Mouse (Mus musculus): ENCODE results near the gene Smarcd1. TPM values are rescaled to one million over a fixed set of nuclear protein-coding genes. Genes with fewer than 3 reads are reported as not detected.

The Smarcd1 gene
- polyA plus RNA-seq, 1 experiment: 36.8 TPM

DNA sequence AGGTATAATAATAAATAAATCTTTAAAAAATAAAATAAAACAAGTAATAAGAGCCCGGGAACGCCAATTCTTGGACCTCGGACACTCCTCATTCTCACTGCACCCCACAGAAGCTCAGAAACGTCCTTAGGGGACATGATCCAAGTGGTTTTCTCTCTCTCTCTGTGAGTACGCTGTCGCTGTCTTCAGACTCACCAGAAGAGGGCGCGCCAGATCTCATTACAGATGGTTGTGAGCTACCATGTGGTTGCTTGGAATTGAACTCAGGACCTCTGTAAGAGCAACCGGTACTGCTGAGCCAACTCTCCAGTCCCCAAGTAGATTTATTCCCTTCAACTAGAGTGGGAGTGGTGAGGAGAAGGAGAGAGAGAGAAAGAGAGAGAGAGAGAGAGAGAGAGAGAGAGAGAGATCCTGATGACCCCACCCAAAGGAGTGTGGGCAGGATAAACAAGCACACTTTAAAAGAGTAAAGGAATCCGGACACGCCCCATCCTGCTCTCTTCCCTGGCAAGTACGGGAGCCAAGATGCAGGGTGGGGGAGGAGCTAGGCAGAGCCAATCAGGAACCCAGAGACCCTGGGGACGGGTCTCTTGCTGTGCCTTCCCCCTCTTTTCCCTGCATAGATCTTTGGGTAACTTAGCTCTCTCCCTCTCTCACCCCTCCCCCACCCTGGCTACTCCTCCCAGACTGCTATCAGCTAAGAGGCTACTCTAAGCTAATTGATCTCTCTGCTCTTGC is 23.7 kb upstream of the Smarcd1 start:
- TF ChIP-seq POLR2A (IDR thresholded peaks at IDR 0.05; ENCODE audit: low read depth, low read length): no peak
- no peak for TF ChIP-seq CTCF (IDR thresholded peaks at IDR 0.05; ENCODE audit: borderline replicate concordance, insufficient read depth, low read length)
- no peak overlapping the region for H3K27ac ChIP-seq (ENCODE audit: insufficient read depth, low read length)
- H3K4me3 ChIP-seq (ENCODE audit: insufficient read depth, low read length): no peak overlapping the region
- H3K4me1 ChIP-seq (ENCODE audit: control insufficient read depth, insufficient read depth, low read length): no peaks in the 10 kb centered on the region

DNA sequence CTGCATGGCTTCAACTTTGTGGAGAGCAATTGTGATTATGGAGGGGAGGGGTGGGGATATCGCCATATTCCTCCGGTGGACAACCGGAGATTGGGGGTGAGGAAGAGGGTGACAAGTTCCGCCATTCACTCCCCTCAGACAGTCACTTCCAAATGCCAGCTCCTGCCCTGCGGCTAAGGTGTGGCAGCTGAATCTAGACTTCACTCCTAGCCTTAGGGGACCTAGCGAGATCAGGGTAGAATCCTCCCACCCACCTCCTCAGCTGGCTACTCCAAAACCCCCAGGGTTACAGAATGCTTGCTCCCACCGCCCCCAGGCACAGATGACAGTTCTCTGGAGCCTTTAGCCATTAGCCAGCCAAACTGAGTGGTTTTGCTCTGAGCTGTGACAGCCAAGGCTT is 22.9 kb upstream of the Smarcd1 start:
- Histone ChIP-seq H3K4me1 (ENCODE audit: control insufficient read depth, insufficient read depth, low read length) (no peaks in the 10 kb centered on the region), H3K27ac (ENCODE audit: insufficient read depth, low read length) (no peak overlapping the region), H3K4me3 (ENCODE audit: insufficient read depth, low read length) (no peak overlapping the region)
- TF ChIP-seq CTCF (IDR thresholded peaks at IDR 0.05; ENCODE audit: borderline replicate concordance, insufficient read depth, low read length) (no peak), POLR2A (IDR thresholded peaks at IDR 0.05; ENCODE audit: low read depth, low read length) (no peak)

DNA sequence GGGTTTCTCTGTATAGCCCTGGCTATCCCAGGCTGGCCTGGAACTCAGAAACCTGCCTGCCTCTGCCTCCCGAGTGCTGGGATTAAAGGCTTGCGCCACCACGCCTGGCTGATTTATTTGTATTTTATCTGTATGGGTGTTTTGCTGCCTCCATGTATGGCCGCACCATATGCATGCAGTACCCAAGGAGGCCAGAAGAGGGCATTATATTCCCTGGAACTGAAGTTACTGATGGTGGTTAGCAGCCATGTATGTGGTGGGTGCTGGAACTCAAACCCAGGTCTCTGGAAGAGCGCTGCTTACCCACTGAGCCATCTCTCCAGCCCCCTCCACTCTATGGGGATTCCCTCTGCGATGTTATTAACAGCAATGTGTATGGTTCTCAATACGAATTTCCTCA is 19.0 kb upstream of the Smarcd1 start:
- Histone ChIP-seq H3K27ac (ENCODE audit: insufficient read depth, low read length) (no peak overlapping the region), H3K4me3 (ENCODE audit: insufficient read depth, low read length) (no peak overlapping the region), H3K4me1 (ENCODE audit: control insufficient read depth, insufficient read depth, low read length) (no peaks in the 10 kb centered on the region)
- no peak for TF ChIP-seq POLR2A (IDR thresholded peaks at IDR 0.05; ENCODE audit: low read depth, low read length)
- TF ChIP-seq CTCF (IDR thresholded peaks at IDR 0.05; ENCODE audit: borderline replicate concordance, insufficient read depth, low read length): no peak

DNA sequence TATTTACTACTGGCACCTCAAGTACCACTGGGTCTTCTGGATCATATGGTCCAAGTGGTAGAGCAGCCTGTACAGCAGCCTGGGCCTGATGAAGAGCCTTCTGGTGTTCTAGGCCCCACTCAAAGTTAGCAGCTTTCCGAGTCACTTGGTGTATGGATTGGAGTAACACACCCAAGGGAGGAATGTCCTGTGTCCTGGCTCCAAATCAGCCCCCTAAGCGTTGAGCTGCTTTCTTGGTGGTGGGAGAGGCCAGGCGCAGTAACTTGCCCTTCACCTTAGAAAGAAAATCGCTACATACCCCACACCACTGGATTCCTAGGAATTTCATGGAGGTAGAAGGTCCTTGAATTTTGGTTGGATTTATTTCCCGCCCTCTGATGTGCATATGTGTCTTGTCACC is 17.8 kb upstream of the Smarcd1 start:
- no peak overlapping the region for H3K4me3 ChIP-seq (ENCODE audit: insufficient read depth, low read length)
- TF ChIP-seq POLR2A (IDR thresholded peaks at IDR 0.05; ENCODE audit: low read depth, low read length) (no peak), CTCF (IDR thresholded peaks at IDR 0.05; ENCODE audit: borderline replicate concordance, insufficient read depth, low read length) (no peak)
- no peak overlapping the region for H3K27ac ChIP-seq (ENCODE audit: insufficient read depth, low read length)
- H3K4me1 ChIP-seq (ENCODE audit: control insufficient read depth, insufficient read depth, low read length): no peaks in the 10 kb centered on the region

DNA sequence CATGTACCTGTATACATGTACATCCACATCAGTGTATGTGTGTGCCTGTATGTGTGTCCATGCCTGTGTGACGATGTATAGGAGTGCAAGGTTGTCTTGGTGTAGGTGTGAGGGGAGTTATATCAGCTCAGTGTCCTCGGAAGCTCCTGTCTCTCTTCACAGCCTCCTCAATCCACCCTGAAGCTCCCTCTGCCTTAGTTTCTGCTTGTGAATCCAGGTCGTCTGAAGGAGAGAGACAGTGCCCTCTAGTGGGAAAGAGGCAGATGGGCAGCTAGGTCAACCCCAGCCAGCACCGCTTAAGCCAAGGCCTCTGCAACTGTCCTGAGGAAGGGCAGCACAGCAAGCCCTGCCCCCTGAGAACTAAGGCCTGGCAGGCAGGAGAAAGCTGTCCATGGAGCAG is 13.2 kb upstream of the Smarcd1 start:
- Histone ChIP-seq H3K4me1 (ENCODE audit: control insufficient read depth, insufficient read depth, low read length) (no peaks in the 10 kb centered on the region), H3K27ac (ENCODE audit: insufficient read depth, low read length) (no peak overlapping the region), H3K4me3 (ENCODE audit: insufficient read depth, low read length) (no peak overlapping the region)
- TF ChIP-seq CTCF (IDR thresholded peaks at IDR 0.05; ENCODE audit: borderline replicate concordance, insufficient read depth, low read length) (peak; percentile 91), POLR2A (IDR thresholded peaks at IDR 0.05; ENCODE audit: low read depth, low read length) (no peak)

DNA sequence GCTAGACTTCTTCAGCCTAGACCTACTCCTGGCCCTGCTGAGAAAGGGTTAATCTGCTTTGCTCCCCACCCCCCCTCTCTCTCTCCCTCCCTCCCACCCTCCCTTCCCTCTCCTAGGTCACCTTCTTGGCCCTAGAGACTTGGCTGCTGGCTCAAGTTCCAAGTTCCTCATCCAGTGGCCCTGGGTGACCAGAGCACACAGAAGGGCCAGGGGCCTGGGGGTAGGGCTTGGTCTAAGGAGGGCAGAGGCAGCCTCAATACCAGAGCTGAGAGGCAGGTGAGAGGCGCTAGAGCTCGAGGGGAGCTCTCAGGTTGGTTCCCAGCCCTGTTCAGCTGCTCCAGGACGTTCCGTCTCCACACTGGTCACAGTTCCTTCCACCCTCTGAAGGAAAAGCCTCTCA is 11.0 kb upstream of the Smarcd1 start:
- Histone ChIP-seq H3K4me3 (ENCODE audit: insufficient read depth, low read length) (no peak overlapping the region), H3K27ac (ENCODE audit: insufficient read depth, low read length) (no peak overlapping the region), H3K4me1 (ENCODE audit: control insufficient read depth, insufficient read depth, low read length) (no peaks in the 10 kb centered on the region)
- TF ChIP-seq CTCF (IDR thresholded peaks at IDR 0.05; ENCODE audit: borderline replicate concordance, insufficient read depth, low read length): no peak
- no peak for TF ChIP-seq POLR2A (IDR thresholded peaks at IDR 0.05; ENCODE audit: low read depth, low read length)

DNA sequence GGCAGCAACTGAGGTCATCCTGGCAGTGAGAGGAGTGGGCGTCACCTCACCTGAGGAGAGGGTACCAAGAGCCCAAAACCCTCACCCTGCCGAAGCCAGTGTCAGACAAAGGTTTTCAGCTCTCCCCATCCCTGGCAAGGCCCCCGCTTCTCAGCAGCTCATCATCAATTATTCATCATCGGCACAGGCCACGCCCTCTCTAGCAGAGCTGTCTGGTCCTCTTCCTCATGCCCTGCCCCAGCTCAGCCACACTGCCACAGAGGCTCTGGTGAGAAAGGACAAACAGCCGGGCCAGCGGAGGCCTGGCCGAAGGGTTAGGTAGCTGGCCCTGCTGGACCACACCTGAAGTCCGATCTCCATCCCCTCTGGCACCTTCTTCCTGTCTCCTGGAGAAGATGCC is 10.0 kb upstream of the Smarcd1 start:
- Histone ChIP-seq H3K27ac (ENCODE audit: insufficient read depth, low read length) (no peak overlapping the region), H3K4me1 (ENCODE audit: control insufficient read depth, insufficient read depth, low read length) (no peaks in the 10 kb centered on the region), H3K4me3 (ENCODE audit: insufficient read depth, low read length) (no peak overlapping the region)
- no peak for TF ChIP-seq CTCF (IDR thresholded peaks at IDR 0.05; ENCODE audit: borderline replicate concordance, insufficient read depth, low read length)

DNA sequence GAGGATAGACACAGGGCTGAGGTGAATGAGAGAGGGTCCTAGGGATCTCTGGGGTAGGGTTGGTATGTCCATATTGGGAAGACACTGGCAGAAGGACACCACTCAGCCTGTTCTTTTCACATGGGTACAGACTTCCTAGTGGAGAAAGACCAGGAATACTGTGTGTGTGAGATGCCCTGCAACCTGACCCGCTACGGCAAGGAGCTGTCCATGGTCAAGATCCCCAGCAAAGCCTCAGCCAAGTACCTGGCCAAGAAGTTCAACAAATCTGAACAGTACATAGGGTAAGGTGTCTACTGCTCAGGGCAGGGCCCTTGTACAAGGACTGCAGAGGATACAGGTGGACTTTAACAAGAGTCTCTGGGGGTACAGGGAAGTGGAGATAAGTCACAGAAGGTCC is 4.6 kb upstream of the Smarcd1 start:
- H3K4me1 ChIP-seq (ENCODE audit: control insufficient read depth, insufficient read depth, low read length): 0 out of 2 replicates have a peak, but pooled peaks cover 5% of the 10 kb centered on the region
- H3K27ac ChIP-seq (ENCODE audit: insufficient read depth, low read length): no peak overlapping the region
- no peak for TF ChIP-seq CTCF (IDR thresholded peaks at IDR 0.05; ENCODE audit: borderline replicate concordance, insufficient read depth, low read length)
- no peak for TF ChIP-seq POLR2A (IDR thresholded peaks at IDR 0.05; ENCODE audit: low read depth, low read length)
- no peak overlapping the region for H3K4me3 ChIP-seq (ENCODE audit: insufficient read depth, low read length)

DNA sequence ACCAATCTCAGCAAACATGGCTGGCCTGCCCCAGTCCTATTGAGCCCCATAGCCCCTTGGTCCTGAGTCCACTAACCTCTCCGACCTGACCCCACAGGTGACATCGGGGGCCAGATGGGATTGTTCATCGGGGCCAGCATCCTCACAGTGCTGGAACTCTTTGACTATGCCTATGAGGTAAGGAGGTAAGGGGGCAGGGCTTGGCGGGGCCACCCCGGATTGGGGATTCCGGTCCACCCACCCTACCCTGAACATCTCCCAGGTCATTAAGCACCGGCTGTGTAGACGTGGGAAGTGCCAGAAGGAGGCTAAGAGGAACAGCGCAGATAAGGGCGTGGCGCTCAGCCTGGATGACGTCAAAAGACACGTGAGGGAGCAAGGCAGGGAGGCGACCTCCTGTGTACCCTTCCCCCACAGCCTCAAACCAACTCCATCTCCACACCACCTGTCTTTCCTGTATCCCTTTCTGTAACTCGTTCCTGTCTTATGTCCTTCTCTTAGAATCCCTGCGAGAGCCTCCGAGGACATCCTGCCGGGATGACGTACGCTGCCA is 3.3 kb upstream of the Smarcd1 start:
- TF ChIP-seq POLR2A (IDR thresholded peaks at IDR 0.05; ENCODE audit: low read depth, low read length) (no peak), CTCF (IDR thresholded peaks at IDR 0.05; ENCODE audit: borderline replicate concordance, insufficient read depth, low read length) (no peak)
- H3K4me1 ChIP-seq (ENCODE audit: control insufficient read depth, insufficient read depth, low read length): 0 out of 2 replicates have a peak, but pooled peaks cover 9% of the 10 kb centered on the region
- no peak overlapping the region for H3K27ac ChIP-seq (ENCODE audit: insufficient read depth, low read length)
- no peak overlapping the region for H3K4me3 ChIP-seq (ENCODE audit: insufficient read depth, low read length)

DNA sequence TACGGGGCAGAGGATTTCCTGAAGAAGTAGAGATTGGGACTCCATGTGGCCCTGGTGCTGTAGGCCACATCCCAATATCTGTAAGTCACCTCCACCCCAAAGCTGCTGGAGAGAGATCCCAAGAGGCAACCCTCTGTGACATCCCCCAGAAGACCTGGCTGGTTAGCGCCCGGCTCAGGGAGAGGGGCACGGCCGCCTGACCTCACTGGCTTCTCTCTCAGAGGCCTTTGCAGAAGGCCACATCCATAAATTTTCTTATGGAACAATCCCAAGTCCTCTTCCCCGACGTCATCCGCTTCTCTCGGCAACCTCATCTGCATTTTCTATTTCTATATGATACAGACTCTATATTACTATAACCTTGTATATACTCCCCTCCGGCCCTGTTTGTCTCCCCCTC is 2.2 kb upstream of the Smarcd1 start:
- no peak overlapping the region for H3K4me3 ChIP-seq (ENCODE audit: insufficient read depth, low read length)
- H3K4me1 ChIP-seq (ENCODE audit: control insufficient read depth, insufficient read depth, low read length): 0 out of 2 replicates have a peak, but pooled peaks cover 9% of the 10 kb centered on the region
- TF ChIP-seq POLR2A (IDR thresholded peaks at IDR 0.05; ENCODE audit: low read depth, low read length) (no peak), CTCF (IDR thresholded peaks at IDR 0.05; ENCODE audit: borderline replicate concordance, insufficient read depth, low read length) (no peak)
- no peak overlapping the region for H3K27ac ChIP-seq (ENCODE audit: insufficient read depth, low read length)

Measured in embryonic fibroblast, embryonic 13.5 days (primary cell).